Mouse (Mus musculus): Measurements from ENCODE around the gene Agap2.
A peak's percentile ranks its signal among the peaks of the same experiment; 100 is the strongest.

Agap2 gene

GRCm38 (mm10) chr10:127075080-127075479 is at the start of gene Agap2:
Gene Agap2 (plus strand): TSS chr10:127075284.
- peak; percentile 49 for DNase-seq

- peak; percentile 93 for DNase-seq
Observed at GRCm38 (mm10) chr10:127030336-127031296, 44.5 kb upstream of the Agap2 start, which contains the start of gene Tsfm. Gene Tsfm (minus strand): TSS chr10:127030840.

- no peak for DNase-seq
Observed at GRCm38 (mm10) chr10:127033301-127033741, 41.8 kb upstream of the Agap2 start.

DNA sequence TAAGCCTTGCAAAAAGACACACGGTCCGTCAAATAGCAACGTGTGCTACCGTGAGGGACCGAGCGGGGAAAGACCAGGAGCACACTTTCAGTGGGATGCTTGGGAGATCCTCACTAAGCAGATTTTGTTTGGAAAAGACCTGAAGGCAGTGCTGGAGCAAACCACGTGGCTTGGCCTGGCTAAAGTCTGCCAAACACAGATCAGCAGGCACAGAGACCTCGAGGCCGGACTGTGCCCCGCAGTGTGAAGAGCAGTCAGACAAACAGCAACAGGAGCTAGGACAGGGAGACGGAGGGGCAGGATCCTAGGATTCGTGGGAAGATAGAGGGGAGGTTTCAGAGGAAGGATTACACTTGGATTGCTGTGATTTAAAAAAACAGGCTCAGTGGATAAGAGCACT is 38.8 kb upstream of the Agap2 start:
- no peak for DNase-seq

GRCm38 (mm10) chr10:127037641-127038040 is 37.4 kb upstream of the Agap2 start:
- DNase-seq, result no peak

DNA sequence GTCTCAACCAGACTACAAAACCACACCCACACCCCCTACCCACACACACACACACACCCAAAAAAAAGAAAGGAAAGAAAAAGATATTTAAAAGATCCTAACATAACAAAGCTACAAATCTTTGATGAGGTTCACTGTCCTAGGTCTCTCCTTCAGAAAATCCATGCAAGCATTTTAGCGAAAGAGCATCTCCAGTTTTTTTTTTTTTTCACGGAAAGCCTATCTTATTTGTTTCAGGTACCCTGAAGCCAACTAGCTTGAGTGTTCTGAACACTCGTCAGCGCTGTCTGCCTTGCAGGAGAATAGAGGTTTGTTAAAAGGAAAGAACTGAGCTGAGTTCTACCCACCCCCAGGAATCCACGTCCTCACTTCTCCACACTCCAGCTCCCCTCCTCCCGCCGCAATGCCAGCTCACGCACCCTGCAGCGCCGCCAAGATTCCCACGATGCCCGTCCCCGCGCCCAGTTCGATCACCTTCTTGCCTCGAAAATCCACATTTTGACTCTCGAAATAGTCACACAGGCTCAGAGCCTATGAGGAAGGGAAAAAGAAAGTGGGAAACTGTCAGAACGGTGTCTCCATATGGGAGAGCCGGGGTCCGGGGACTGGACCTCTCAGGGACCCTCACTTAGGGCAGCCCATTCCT is 34.4 kb upstream of the Agap2 start:
- DNase-seq, result no peak

DNA sequence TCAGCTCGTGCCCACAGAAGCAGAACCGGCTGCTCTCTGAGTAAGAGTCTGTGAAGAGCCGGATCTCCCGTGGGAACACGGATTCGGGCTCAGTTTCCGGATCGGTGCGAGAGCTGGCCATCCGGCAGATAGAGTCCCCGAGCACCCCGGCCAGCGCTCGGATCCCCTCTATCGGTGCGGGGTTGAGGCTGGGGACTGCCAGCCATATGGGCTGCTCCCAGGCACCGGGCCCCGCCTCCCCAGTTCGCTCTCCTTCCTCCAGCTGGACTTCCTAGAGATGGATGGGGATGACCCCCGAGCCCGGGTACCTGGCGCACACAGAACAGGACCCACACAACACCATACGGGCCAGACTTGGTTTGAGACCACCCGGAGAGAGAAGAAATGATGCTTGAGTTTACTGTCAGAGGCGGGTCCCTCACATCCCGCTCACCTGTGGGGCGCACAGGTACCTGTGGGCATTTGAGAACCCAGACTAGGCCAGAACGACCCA is 33.8 kb upstream of the Agap2 start, which contains the start of the genes Mettl1 and Eef1akmt3:
TSS of gene Mettl1 (plus strand) at position 141 of the 493 bp plus-strand sequence.
TSS of gene Eef1akmt3 (minus strand) at position 240 of the 493 bp plus-strand sequence.
- peak; percentile 34 for DNase-seq

DNA sequence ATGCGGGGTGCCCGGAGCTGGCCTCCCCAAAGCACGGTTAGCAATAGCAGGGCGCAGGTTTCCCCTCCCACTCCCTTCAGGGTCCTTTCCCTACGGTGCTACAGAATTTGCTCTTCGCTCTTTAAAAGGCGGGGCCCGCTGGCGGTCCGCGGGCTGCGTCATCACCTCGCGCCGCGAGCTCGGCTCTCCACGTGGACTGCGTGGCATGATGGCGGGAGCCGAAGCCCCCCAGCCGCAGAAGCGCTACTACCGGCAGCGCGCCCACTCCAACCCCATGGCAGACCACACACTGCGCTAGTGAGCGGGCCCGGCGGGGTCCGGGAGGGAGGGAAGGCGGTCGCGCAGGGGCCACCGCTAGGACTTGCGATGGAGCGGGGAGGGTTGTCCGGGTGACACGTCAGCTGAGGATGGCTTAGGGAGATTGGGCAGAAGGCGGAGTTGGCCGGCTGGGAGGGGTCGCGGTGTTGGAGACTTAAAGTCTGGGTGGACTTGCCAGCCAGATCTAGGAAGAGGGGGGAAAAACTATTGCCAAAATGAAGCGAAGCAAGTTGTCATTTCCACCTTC is 33.2 kb upstream of the Agap2 start:
- peak; percentile 84 for DNase-seq

GRCm38 (mm10) chr10:127042468-127043115 is 32.5 kb upstream of the Agap2 start:
- DNase-seq, result no peak

GRCm38 (mm10) chr10:127043187-127043586 is 31.9 kb upstream of the Agap2 start:
- DNase-seq, result no peak

- DNase-seq, result no peak
Observed at GRCm38 (mm10) chr10:127047954-127048353, 27.1 kb upstream of the Agap2 start, which contains the start of gene Cyp27b1. Gene Cyp27b1 (plus strand): TSS chr10:127048250.

DNA sequence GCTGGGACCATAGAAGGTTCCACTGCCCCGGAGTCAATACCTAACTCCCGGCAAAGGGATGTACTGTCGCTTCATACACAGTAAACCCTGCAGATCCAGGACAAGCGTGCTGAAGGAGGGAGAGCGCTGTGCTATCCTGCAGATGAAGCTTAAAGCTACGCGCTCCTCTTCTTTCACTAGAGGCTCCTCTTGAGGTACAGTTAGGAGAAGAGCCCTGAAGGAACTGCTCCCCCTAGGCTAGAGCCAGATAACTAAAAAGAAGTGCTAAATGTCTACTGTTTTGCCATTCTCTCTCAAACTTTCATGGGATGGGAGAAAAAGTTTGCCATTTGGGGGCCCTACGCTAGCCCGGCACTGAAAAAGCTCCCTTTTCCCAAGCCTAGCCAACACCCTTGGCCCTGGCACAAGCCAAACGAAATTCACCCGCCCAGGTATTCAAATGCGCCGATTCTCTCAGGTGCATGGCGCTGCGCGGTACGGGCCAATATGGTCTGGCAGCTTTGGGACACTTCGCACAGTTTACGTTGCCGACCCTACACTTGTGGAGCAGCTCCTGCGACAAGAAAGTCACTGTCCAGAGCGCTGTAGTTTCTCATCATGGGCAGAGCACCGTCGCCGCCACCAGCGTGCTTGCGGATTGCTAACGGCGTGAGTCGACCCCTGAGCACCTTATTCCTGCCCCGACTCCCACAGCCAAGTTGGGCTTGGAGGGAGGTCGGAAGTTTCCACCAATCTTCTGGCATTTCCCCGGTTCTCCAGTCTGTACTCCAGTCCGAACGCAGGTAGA is 26.3 kb upstream of the Agap2 start:
- no peak for DNase-seq

- DNase-seq, result no peak
Observed at GRCm38 (mm10) chr10:127049395-127050118, 25.5 kb upstream of the Agap2 start.

DNA sequence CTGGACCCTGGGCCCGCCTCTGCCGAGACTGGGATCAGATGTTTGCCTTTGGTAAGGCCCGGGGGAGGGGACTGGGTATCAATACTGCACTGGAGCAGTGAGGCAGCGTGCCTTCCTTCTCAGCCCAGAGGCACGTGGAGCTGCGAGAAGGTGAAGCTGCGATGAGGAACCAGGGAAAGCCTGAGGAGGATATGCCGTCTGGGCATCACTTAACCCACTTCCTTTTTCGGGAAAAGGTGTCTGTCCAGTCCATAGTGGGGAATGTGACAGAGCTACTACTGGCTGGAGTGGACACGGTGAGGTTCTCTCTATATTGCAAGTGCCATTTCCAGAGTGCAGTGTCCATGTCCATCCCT is 25.0 kb upstream of the Agap2 start:
- DNase-seq, result no peak

- no peak for DNase-seq
Observed at GRCm38 (mm10) chr10:127054646-127055045, 20.4 kb upstream of the Agap2 start.

- DNase-seq, result no peak
Observed at GRCm38 (mm10) chr10:127055406-127055805, 19.7 kb upstream of the Agap2 start.

- no peak for DNase-seq
Observed at GRCm38 (mm10) chr10:127056490-127056889, 18.6 kb upstream of the Agap2 start.

DNA sequence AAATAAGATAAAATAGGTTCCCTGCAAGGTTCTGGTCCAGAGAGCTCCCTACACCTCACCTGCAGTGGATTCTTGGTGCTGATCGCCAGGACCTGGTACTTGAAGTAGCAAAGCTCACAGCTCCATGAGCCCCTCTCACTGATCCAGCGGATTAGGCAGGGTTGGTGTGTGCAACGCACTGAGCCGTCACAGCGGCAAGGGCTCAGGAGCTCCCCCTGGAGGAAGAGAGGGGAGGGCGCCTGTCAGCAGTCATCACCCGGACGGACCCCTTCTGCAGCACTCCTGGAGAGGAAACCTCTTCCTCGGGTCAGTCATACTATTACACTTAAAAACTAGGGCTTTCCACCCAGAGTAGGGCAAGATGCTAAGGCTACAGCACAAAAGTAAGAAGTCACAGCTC is 16.9 kb upstream of the Agap2 start:
- peak; percentile 74 for DNase-seq

DNA sequence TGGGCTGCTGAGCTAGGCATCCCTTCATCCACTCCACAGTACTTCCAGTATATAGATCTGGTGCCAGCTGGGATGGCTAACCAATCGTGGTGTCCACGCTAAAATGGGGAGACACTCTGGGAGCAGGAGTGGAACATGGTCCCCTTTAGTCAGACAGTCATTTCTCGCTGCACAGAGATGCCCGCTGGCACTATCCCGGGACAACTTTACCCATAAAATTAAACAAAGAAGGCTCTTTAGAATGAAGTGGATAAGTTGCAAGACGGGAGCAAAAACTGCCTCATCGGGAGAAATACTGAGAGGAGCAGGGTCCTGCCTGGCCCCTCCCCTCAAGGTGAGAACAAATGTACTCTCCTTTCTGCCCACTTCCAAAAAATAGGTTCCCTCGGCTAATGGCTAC is 16.4 kb upstream of the Agap2 start:
- no peak for DNase-seq

DNA sequence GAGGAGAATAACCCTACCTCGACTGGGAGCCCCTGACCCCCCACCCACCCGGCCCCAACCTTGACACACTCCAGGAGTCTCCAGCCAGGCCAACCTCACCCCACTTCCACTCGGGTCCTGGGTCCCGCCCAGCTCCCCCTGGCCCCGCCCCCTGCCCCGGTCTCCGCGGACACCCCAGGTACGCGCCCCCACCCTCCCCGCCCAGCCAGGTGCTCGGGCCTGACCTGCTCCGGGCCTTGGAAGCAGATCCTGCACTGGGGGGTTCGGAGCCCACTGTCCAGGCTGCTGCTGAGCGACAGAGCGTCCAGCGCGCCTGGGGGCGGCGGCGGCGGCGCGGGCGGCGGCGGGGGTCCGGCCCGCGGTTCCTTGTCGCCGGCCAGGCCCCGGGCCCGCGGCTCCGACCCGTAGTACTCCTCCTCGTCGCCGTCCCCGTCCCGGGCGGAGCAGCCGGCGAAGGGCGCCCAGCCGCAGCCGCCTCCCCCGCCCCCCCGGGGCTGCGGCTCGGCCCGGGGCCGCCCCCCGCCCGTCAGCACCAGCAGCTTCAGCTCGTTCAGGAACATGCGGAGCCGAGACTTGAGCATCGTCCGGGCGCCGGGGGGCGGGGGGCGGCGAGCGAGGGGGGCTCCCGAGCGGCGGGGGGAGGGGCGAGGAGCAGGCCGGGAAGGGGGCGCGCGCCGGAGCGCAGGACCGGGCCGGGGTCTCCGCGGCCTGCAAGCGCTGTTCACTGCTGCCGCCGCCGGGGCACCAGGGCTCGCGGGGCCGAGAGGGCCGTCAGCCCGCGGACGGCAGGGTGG is 15.7 kb upstream of the Agap2 start:
- DNase-seq, result no peak

Measured in liver (tissue).